Mouse (Mus musculus) neural tube, embryonic 12.5 days (tissue): ENCODE data around the gene Bax. TPM values are rescaled to one million over a fixed set of nuclear protein-coding genes. Genes with fewer than 3 reads are reported as not detected.
A peak's percentile ranks its signal among the peaks of the same experiment; 100 is the strongest.
"Not testable (repeated sequence)": the region's sequence is repeated elsewhere in the genome, so short reads cannot be mapped to it uniquely, and the experiment has no call there.

Source experiments
- ATAC-seq: fragments of 200-750 bp; cut with Nextera tagmentation; 2 replicates; pipeline ENCODE4 v1.8.0; 2017; ENCODE audit warnings: low read depth, mild to moderate bottlenecking, moderate TSS enrichment, moderate library complexity; ENCODE audit not compliant: low FRiP score
- H3K27ac ChIP-seq: fragments of 300-500 bp; sonication (generic); 2 replicates; pipeline ENCODE4 v1.5.1; 2016
- H3K27me3 ChIP-seq: fragments of 300-500 bp; sonication (generic); replicated peaks from 2 replicates; pipeline ENCODE4 v1.6.1; 2016; ENCODE audit warnings: mild to moderate bottlenecking
- H3K36me3 ChIP-seq: fragments of 300-500 bp; sonication (generic); 2 replicates; pipeline ENCODE4 v1.6.1; 2016; ENCODE audit warnings: mild to moderate bottlenecking
- H3K4me1 ChIP-seq: fragments of 300-500 bp; sonication (generic); 2 replicates; pipeline ENCODE4 v1.6.1; 2016
- H3K4me2 ChIP-seq: fragments of 300-500 bp; sonication (generic); replicated peaks from 2 replicates; pipeline ENCODE4 v1.6.1; 2016; ENCODE audit warnings: mild to moderate bottlenecking
- H3K4me3 ChIP-seq: fragments of 300-500 bp; sonication (generic); 2 replicates; pipeline ENCODE4 v1.5.1; 2016
- H3K9ac ChIP-seq: fragments of 300-500 bp; sonication (generic); 2 replicates; pipeline ENCODE4 v1.6.1; 2016; ENCODE audit warnings: mild to moderate bottlenecking
- H3K9me3 ChIP-seq: fragments of 300-500 bp; sonication (generic); 2 replicates; pipeline ENCODE4 v1.6.1; 2016; ENCODE audit warnings: mild to moderate bottlenecking
- WGBS: fragments of 180-500 bp; shearing (Covaris S2); methylation state at CpG from one replicate; pipeline ENCODE4 v1.1.7; 2016; 5-methylcytosine and 5-hydroxymethylcytosine counted together
- polyA plus RNA-seq: library from polyadenylated mRNA; unstranded; fragments of >200 nt; fragmentation: Nextera tagmentation; extraction: Ambion mirVana; gene quantifications from 2 replicates; pipeline ENCODE4 v1.2.1, GENCODE M21; 2016

Gene Bax
- polyA plus RNA-seq, 1 experiment from 2014 or later = 262 TPM

GRCm38 (mm10) chr7:45477003-45477402 lies 10.3 kb upstream of the Bax start:
- Histone ChIP-seq H3K36me3 (no peaks in the 10 kb centered on the region; the same call in 1 of the 2 replicates), H3K9ac (no peak overlapping the region), H3K27ac (no peak overlapping the region), H3K4me2 (no peak overlapping the region), H3K4me3 (no peak overlapping the region), H3K4me1 (no peaks in the 10 kb centered on the region), H3K27me3 (no peaks in the 10 kb centered on the region), H3K9me3 (no peaks in the 10 kb centered on the region)
- 16% methylated on average over 3 of the region's 3 CpGs for WGBS
- ATAC-seq = no peak

GRCm38 (mm10) chr7:45476453-45476852 lies 9.8 kb upstream of the Bax start:
- Histone ChIP-seq H3K4me3 (no peak overlapping the region), H3K9ac (no peak overlapping the region), H3K4me1 (no peaks in the 10 kb centered on the region), H3K36me3 (no peaks in the 10 kb centered on the region; the same call in 1 of the 2 replicates), H3K9me3 (no peaks in the 10 kb centered on the region), H3K4me2 (no peak overlapping the region), H3K27ac (no peak overlapping the region), H3K27me3 (no peaks in the 10 kb centered on the region)
- whole genome bisulfite sequencing = 76% methylated on average over 1 of the region's 1 CpGs
- ATAC-seq = no peak

- WGBS = 75% methylated on average over 16 of the region's 16 CpGs
- Histone ChIP-seq H3K4me3 (no peak overlapping the region), H3K4me1 (no peaks in the 10 kb centered on the region), H3K4me2 (peak overlapping the region; percentile 37), H3K27ac (no peak overlapping the region), H3K36me3 (no peaks in the 10 kb centered on the region; the same call in 1 of the 2 replicates), H3K9me3 (no peaks in the 10 kb centered on the region), H3K27me3 (no peaks in the 10 kb centered on the region), H3K9ac (no peak overlapping the region)
- ATAC-seq = no peak
These were observed 8.7 kb upstream of the Bax start for GRCm38 (mm10) chr7:45475291-45475969.

GRCm38 (mm10) chr7:45470869-45471268 lies 4.2 kb upstream of the Bax start:
- no peak for ATAC-seq
- Histone ChIP-seq H3K9ac (no peak overlapping the region), H3K27ac (no peak overlapping the region), H3K4me3 (no peak overlapping the region), H3K4me1 (peaks cover 8% of the 10 kb centered on the region), H3K27me3 (no peaks in the 10 kb centered on the region), H3K36me3 (no peaks in the 10 kb centered on the region; the same call in 1 of the 2 replicates), H3K4me2 (no peak overlapping the region), H3K9me3 (no peaks in the 10 kb centered on the region)
- 6% methylated on average over 3 of the region's 3 CpGs for WGBS

GRCm38 (mm10) chr7:45467090-45467670 lies 482 bp upstream of the Bax start:
- Histone ChIP-seq H3K4me2 (peak overlapping the region; percentile 77), H3K36me3 (peaks cover 33% of the 10 kb centered on the region), H3K27me3 (no peaks in the 10 kb centered on the region), H3K4me1 (peaks cover 20% of the 10 kb centered on the region), H3K27ac (no peak overlapping the region), H3K9me3 (no peaks in the 10 kb centered on the region), H3K4me3 (peak overlapping the region; percentile 91), H3K9ac (peak overlapping the region; percentile 89; the same call in 1 of the 2 replicates)
- peak; percentile 41 for ATAC-seq
- WGBS = 40% methylated on average over 7 of the region's 7 CpGs

- Histone ChIP-seq H3K4me3 (peak overlapping the region; percentile 91), H3K36me3 (peaks cover 34% of the 10 kb centered on the region), H3K27ac (no peak overlapping the region), H3K4me2 (peak overlapping the region; percentile 77), H3K9me3 (no peaks in the 10 kb centered on the region), H3K9ac (peak overlapping the region; percentile 89), H3K27me3 (no peaks in the 10 kb centered on the region), H3K4me1 (peaks cover 30% of the 10 kb centered on the region)
- no peak for ATAC-seq
- 82% methylated on average over 9 of the region's 9 CpGs for WGBS
These were observed 1.1 kb downstream of the Bax start for GRCm38 (mm10) chr7:45465549-45465948.

GRCm38 (mm10) chr7:45465112-45465511 lies 1.6 kb downstream of the Bax start:
- Histone ChIP-seq H3K27me3 (no peaks in the 10 kb centered on the region), H3K4me2 (peak overlapping the region; percentile 77), H3K9me3 (no peaks in the 10 kb centered on the region), H3K27ac (no peak overlapping the region), H3K4me1 (peaks cover 34% of the 10 kb centered on the region), H3K9ac (no peak overlapping the region), H3K36me3 (peaks cover 34% of the 10 kb centered on the region), H3K4me3 (0 out of 2 replicates have a peak overlapping the region, but pooled peaks have one; percentile 91)
- 96% methylated on average over 12 of the region's 12 CpGs for WGBS
- no peak for ATAC-seq

GRCm38 (mm10) chr7:45463987-45464778 lies 2.5 kb downstream of the Bax start:
- Histone ChIP-seq H3K9me3 (no peaks in the 10 kb centered on the region), H3K4me2 (no peak overlapping the region), H3K9ac (no peak overlapping the region), H3K4me1 (peaks cover 34% of the 10 kb centered on the region), H3K27me3 (no peaks in the 10 kb centered on the region), H3K27ac (no peak overlapping the region), H3K4me3 (no peak overlapping the region), H3K36me3 (peaks cover 34% of the 10 kb centered on the region)
- 93% methylated on average over 7 of the region's 7 CpGs for WGBS
- no peak for ATAC-seq

GRCm38 (mm10) chr7:45462868-45463267 lies 3.8 kb downstream of the Bax start:
- H3K36me3 ChIP-seq = peaks cover 39% of the 10 kb centered on the region
- not testable (repeated sequence) for H3K4me2 ChIP-seq, H3K9me3 ChIP-seq, H3K27me3 ChIP-seq, ATAC-seq, H3K4me3 ChIP-seq, H3K27ac ChIP-seq, H3K9ac ChIP-seq
- 86% methylated on average over 4 of the region's 4 CpGs for WGBS
- H3K4me1 ChIP-seq = peaks cover 39% of the 10 kb centered on the region

- WGBS = 90% methylated on average over 4 of the region's 4 CpGs
- Histone ChIP-seq H3K9ac (no peak overlapping the region), H3K27ac (no peak overlapping the region), H3K27me3 (no peaks in the 10 kb centered on the region), H3K36me3 (peaks cover 44% of the 10 kb centered on the region), H3K4me1 (peaks cover 44% of the 10 kb centered on the region), H3K4me2 (no peak overlapping the region), H3K9me3 (no peaks in the 10 kb centered on the region), H3K4me3 (no peak overlapping the region)
- ATAC-seq = no peak
These were observed 4.4 kb downstream of the Bax start for GRCm38 (mm10) chr7:45462325-45462724.

GRCm38 (mm10) chr7:45461781-45462180 lies 4.9 kb downstream of the Bax start:
- H3K4me3 ChIP-seq = no peak overlapping the region
- 78% methylated on average over 4 of the region's 4 CpGs for WGBS
- peaks cover 49% of the 10 kb centered on the region for H3K36me3 ChIP-seq
- no peaks in the 10 kb centered on the region for H3K27me3 ChIP-seq
- H3K4me2 ChIP-seq = no peak overlapping the region
- no peak overlapping the region for H3K9ac ChIP-seq
- no peaks in the 10 kb centered on the region for H3K9me3 ChIP-seq
- no peak for ATAC-seq
- H3K27ac ChIP-seq = no peak overlapping the region
- peaks cover 46% of the 10 kb centered on the region for H3K4me1 ChIP-seq

- peaks cover 47% of the 10 kb centered on the region for H3K4me1 ChIP-seq
- H3K4me3 ChIP-seq = no peak overlapping the region
- 40% methylated on average over 4 of the region's 5 CpGs for WGBS
- no peak overlapping the region for H3K9ac ChIP-seq
- no peaks in the 10 kb centered on the region for H3K9me3 ChIP-seq
- H3K27me3 ChIP-seq = no peaks in the 10 kb centered on the region
- H3K27ac ChIP-seq = peak overlapping the region; percentile 58; the same call in 1 of the 2 replicates
- ATAC-seq = no peak
- peak overlapping the region; percentile 59 for H3K4me2 ChIP-seq
- H3K36me3 ChIP-seq = peaks cover 49% of the 10 kb centered on the region
These were observed 5.4 kb downstream of the Bax start for GRCm38 (mm10) chr7:45461326-45461725.
